Mouse (Mus musculus) stomach, embryonic 15.5 days (tissue): Measurements from ENCODE around the gene Tnni2. TPM values are rescaled to one million over a fixed set of nuclear protein-coding genes. Genes with fewer than 3 reads are reported as not detected.

Experiments used
- ATAC-seq: fragments of 200-750 bp; cut with Nextera tagmentation; 2 replicates; pipeline ENCODE4 v1.8.0; 2017; ENCODE audit warnings: low read depth, moderate number of reproducible peaks, moderate TSS enrichment; ENCODE audit not compliant: insufficient read depth, low FRiP score
- H3K27ac ChIP-seq: fragments of 300-500 bp; sonication (generic); 2 replicates; pipeline ENCODE4 v1.5.1; 2015; ENCODE audit warnings: mild to moderate bottlenecking, inconsistent platforms
- H3K27me3 ChIP-seq: fragments of 300-500 bp; sonication (generic); replicated peaks from 2 replicates; pipeline ENCODE4 v1.6.1; 2015; ENCODE audit warnings: inconsistent platforms
- H3K36me3 ChIP-seq: fragments of 300-500 bp; sonication (generic); 2 replicates; pipeline ENCODE4 v1.6.1; 2015; ENCODE audit warnings: inconsistent platforms
- H3K4me1 ChIP-seq: fragments of 300-500 bp; sonication (generic); 2 replicates; pipeline ENCODE4 v1.6.1; 2015; ENCODE audit warnings: inconsistent platforms
- H3K4me2 ChIP-seq: fragments of 300-500 bp; sonication (generic); 2 replicates; pipeline ENCODE4 v1.6.1; 2015; ENCODE audit warnings: mild to moderate bottlenecking, inconsistent platforms
- H3K4me3 ChIP-seq: fragments of 300-500 bp; sonication (generic); replicated peaks from 2 replicates; pipeline ENCODE4 v1.5.1; 2015; ENCODE audit warnings: inconsistent platforms
- H3K9ac ChIP-seq: fragments of 300-500 bp; sonication (generic); 2 replicates; pipeline ENCODE4 v1.6.1; 2015; ENCODE audit warnings: inconsistent platforms
- H3K9me3 ChIP-seq: fragments of 300-500 bp; sonication (generic); 2 replicates; pipeline ENCODE4 v1.6.1; 2016; ENCODE audit warnings: inconsistent platforms
- WGBS: fragments of 180-500 bp; shearing (Covaris S2); methylation state at CpG from one replicate; pipeline ENCODE4 v1.1.7; 2015; 5-methylcytosine and 5-hydroxymethylcytosine counted together
- polyA plus RNA-seq: library from polyadenylated mRNA; unstranded; fragments of >200 nt; fragmentation: Nextera tagmentation; extraction: Ambion mirVana; gene quantifications from 2 replicates; pipeline ENCODE4 v1.2.1, GENCODE M21; 2015

Tnni2 gene
- polyA plus RNA-seq, 1 experiment from 2014 or later, result 10.4 TPM

- H3K36me3 ChIP-seq, result no peaks in the 10 kb centered on the region
- no peaks in the 10 kb centered on the region for H3K9me3 ChIP-seq
- ATAC-seq, result no peak
- H3K27me3 ChIP-seq, result no peaks in the 10 kb centered on the region
- no peak overlapping the region for H3K9ac ChIP-seq
- H3K4me2 ChIP-seq, result no peak overlapping the region
- H3K4me1 ChIP-seq, result peaks cover 4% of the 10 kb centered on the region; the same call in 1 of the 2 replicates
- no peak overlapping the region for H3K4me3 ChIP-seq
- WGBS, result 65% methylated on average over 6 of the region's 6 CpGs
- no peak overlapping the region; the same call in 1 of the 2 replicates for H3K27ac ChIP-seq
Observed at GRCm38 (mm10) chr7:142449038-142449617, 7.5 kb downstream of the Tnni2 start.

DNA sequence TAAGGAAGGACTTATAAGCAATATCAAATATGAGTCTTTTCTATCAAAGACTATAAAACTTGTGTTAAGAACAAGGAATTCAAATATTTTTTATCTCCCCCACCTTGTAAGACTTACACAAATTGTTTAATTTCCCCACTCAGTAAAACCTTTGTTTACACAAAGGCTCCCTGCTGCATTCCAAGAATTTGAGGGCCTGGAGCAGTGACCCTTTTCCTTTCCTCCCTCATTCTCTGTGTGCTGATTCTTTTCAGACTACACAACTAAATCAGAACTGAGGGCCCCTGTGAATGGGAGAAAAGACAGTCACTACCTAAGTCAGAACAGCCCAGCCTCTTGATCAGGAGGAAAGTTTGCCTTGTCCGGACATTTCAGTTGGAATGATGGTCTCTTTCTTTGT, 13.1 kb downstream of the Tnni2 start:
- H3K27me3 ChIP-seq, result no peaks in the 10 kb centered on the region
- H3K4me1 ChIP-seq, result peaks cover 45% of the 10 kb centered on the region
- no peaks in the 10 kb centered on the region for H3K9me3 ChIP-seq
- H3K4me2 ChIP-seq, result no peak overlapping the region
- peak overlapping the region; percentile 96 for H3K27ac ChIP-seq
- 20% methylated on average over 1 of the region's 1 CpGs for WGBS
- H3K9ac ChIP-seq, result no peak overlapping the region
- no peak overlapping the region for H3K4me3 ChIP-seq
- ATAC-seq, result no peak
- no peaks in the 10 kb centered on the region for H3K36me3 ChIP-seq

GRCm38 (mm10) chr7:142455251-142455650, 13.6 kb downstream of the Tnni2 start:
- Histone ChIP-seq H3K27me3 (no peaks in the 10 kb centered on the region), H3K9ac (no peak overlapping the region), H3K36me3 (no peaks in the 10 kb centered on the region), H3K4me1 (peaks cover 45% of the 10 kb centered on the region), H3K4me3 (no peak overlapping the region), H3K4me2 (no peak overlapping the region), H3K27ac (peak overlapping the region; percentile 96), H3K9me3 (no peaks in the 10 kb centered on the region)
- no peak for ATAC-seq
- 38% methylated on average over 2 of the region's 2 CpGs for WGBS

DNA sequence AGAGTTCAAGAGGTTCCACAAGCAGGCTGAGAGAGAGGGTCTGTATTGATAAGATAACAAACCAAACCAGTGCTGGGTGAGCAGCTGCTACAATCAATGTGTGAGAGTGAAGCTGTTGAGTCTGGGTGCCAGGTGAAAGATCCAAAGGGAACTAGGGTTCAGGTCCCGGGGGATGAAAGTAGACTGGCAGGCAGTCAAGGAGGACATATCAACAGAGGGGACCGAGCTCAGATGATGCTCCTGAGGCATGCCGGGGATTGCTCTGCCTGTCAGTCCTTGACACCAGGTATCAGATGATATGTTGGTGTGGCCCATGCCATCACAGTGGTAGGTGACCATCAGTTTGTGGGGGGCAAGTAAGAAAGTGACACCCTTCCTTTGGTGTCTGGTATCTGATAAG, 15.2 kb downstream of the Tnni2 start:
- Histone ChIP-seq H3K4me2 (no peak overlapping the region), H3K9ac (no peak overlapping the region), H3K9me3 (no peaks in the 10 kb centered on the region), H3K27me3 (no peaks in the 10 kb centered on the region), H3K4me1 (peaks cover 45% of the 10 kb centered on the region), H3K36me3 (no peaks in the 10 kb centered on the region), H3K27ac (peak overlapping the region; percentile 96), H3K4me3 (no peak overlapping the region)
- WGBS, result 49% methylated on average over 3 of the region's 3 CpGs
- ATAC-seq, result no peak

DNA sequence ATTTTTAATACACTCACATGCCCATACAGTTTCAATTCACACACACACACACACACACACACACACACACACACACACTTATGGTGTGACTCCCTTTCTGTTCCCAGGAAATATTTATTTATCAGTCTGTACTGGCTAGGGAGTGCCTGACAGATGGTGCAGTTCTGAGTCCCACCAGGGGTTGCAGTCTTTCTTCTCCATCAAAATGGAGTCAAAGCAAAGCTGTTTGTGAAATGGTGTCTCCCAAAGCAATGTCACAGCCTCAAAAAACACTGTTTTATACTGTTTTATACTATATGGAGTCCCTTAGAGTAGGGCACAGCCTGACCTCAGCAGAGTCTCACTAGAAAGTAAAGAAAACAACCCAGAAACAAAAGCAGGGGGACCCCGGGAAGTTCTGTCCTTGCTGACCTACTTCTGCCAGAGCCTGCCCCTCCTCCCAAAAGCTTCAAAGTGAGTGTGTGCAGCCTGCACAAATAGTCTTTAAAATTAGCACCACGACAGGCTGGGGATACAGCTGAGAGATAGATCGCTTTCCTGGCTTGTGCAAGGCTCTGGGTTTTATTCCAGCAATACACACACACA, 15.7 kb downstream of the Tnni2 start:
- Histone ChIP-seq H3K4me1 (peaks cover 45% of the 10 kb centered on the region), H3K27me3 (no peaks in the 10 kb centered on the region), H3K36me3 (no peaks in the 10 kb centered on the region), H3K9me3 (no peaks in the 10 kb centered on the region), H3K9ac (no peak overlapping the region), H3K27ac (peak overlapping the region; percentile 96), H3K4me3 (no peak overlapping the region), H3K4me2 (no peak overlapping the region)
- WGBS, result 8% methylated on average over 3 of the region's 3 CpGs
- peak; percentile 37; the same call in 1 of the 2 replicates for ATAC-seq

- WGBS, result 17% methylated on average over 2 of the region's 2 CpGs
- H3K27ac ChIP-seq, result peak overlapping the region; percentile 96
- H3K4me3 ChIP-seq, result no peak overlapping the region
- H3K36me3 ChIP-seq, result no peaks in the 10 kb centered on the region
- no peaks in the 10 kb centered on the region for H3K9me3 ChIP-seq
- no peak overlapping the region for H3K4me2 ChIP-seq
- H3K4me1 ChIP-seq, result peaks cover 45% of the 10 kb centered on the region
- no peak overlapping the region for H3K9ac ChIP-seq
- no peaks in the 10 kb centered on the region for H3K27me3 ChIP-seq
- peak; percentile 71; the same call in 1 of the 2 replicates for ATAC-seq
Observed at GRCm38 (mm10) chr7:142458026-142458425, 16.4 kb downstream of the Tnni2 start.

DNA sequence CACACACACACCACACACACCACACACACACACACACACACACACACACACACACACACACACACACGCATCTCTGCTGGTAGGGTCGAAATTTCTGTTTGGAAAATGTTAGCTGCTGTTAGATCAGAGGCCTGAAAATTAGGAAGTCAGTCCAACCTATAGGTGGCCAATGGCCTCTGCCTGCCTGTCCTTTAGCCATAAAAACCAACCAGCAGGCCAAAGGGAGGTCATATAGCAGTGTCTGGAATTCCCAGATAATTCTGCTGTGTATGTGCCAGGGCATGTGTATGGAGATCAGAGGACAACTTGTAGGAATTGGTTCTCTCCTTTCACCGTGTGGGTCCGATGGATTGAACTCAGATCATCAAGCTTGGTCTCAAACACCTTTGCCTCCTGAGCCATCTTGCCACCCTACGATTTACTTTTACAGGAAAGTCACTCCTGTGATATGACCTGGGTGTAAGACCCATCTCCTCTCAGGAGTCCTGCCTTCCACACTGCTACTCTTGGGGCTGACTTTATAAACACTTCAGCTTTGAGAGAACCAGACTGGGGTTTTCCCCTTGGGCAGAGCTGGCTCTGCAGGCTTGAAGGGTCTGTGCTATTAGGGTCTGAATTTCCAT, 17.2 kb downstream of the Tnni2 start:
- Histone ChIP-seq H3K36me3 (no peaks in the 10 kb centered on the region), H3K27ac (peak overlapping the region; percentile 96), H3K4me1 (peaks cover 44% of the 10 kb centered on the region), H3K4me3 (no peak overlapping the region), H3K27me3 (no peaks in the 10 kb centered on the region), H3K9me3 (no peaks in the 10 kb centered on the region), H3K9ac (no peak overlapping the region), H3K4me2 (no peak overlapping the region)
- no peak for ATAC-seq
- 59% methylated on average over 5 of the region's 5 CpGs for WGBS

DNA sequence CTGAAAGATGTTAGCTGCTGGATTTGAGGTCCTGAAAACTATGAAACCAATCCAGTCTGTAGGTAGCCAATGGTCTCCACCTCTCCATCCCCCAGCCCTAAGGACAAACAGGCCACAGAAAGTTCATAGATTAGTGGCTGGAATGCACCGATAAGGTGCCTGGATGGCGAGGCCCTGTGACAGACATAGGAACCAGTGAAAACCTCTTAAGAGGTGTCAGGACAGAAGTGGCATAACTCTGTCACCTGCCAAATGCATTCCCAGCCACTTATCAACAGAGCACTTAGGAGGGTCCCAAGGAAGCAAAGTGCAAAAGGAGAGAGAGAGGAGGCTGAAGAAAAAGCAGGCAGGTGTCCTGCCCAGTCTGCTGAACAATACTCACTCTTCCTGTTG, 17.7 kb downstream of the Tnni2 start:
- no peak overlapping the region for H3K9ac ChIP-seq
- peaks cover 39% of the 10 kb centered on the region for H3K4me1 ChIP-seq
- 63% methylated on average over 2 of the region's 2 CpGs for WGBS

GRCm38 (mm10) chr7:142460636-142461077, 19.0 kb downstream of the Tnni2 start, which contains the start of gene Lsp1:
Gene Lsp1, plus strand, starts transcription at chr7:142460809.
- no peak within 1 kb of the TSS for H3K4me2 ChIP-seq
- no peaks in the 10 kb centered on the region for H3K9me3 ChIP-seq
- 85% methylated on average over 7 of the region's 7 CpGs for WGBS
- ATAC-seq, result no peak
- H3K9ac ChIP-seq, result no peak within 1 kb of the TSS
- H3K4me1 ChIP-seq, result peaks cover 28% of the 10 kb centered on the region
- peak within 1 kb of the TSS; percentile 96 for H3K27ac ChIP-seq
- no peaks in the 10 kb centered on the region for H3K36me3 ChIP-seq
- no peaks in the 10 kb centered on the region for H3K27me3 ChIP-seq
- H3K4me3 ChIP-seq, result no peak within 1 kb of the TSS

More for the DNA sequence above, 17.7 kb downstream of the Tnni2 start:
- no peak for ATAC-seq
- Histone ChIP-seq H3K27ac (peak overlapping the region; percentile 96), H3K36me3 (no peaks in the 10 kb centered on the region), H3K4me3 (no peak overlapping the region), H3K9me3 (no peaks in the 10 kb centered on the region), H3K4me2 (no peak overlapping the region), H3K27me3 (no peaks in the 10 kb centered on the region)

- H3K4me1 ChIP-seq, result peaks cover 24% of the 10 kb centered on the region; the same call in 1 of the 2 replicates
- WGBS, result 92% methylated on average over 2 of the region's 2 CpGs
- ATAC-seq, result no peak
Observed at GRCm38 (mm10) chr7:142461446-142461845, 19.8 kb downstream of the Tnni2 start.

GRCm38 (mm10) chr7:142462190-142462589, 20.6 kb downstream of the Tnni2 start:
- Histone ChIP-seq H3K4me1 (peaks cover 17% of the 10 kb centered on the region; the same call in 1 of the 2 replicates), H3K4me2 (no peak overlapping the region), H3K4me3 (no peak overlapping the region), H3K36me3 (no peaks in the 10 kb centered on the region), H3K27me3 (no peaks in the 10 kb centered on the region), H3K9me3 (no peaks in the 10 kb centered on the region), H3K9ac (no peak overlapping the region), H3K27ac (no peak overlapping the region)
- WGBS, result 69% methylated on average over 6 of the region's 6 CpGs
- no peak for ATAC-seq

More at GRCm38 (mm10) chr7:142461446-142461845, 19.8 kb downstream of the Tnni2 start:
- no peaks in the 10 kb centered on the region for H3K9me3 ChIP-seq
- H3K4me3 ChIP-seq, result no peak overlapping the region
- H3K36me3 ChIP-seq, result no peaks in the 10 kb centered on the region
- H3K4me2 ChIP-seq, result no peak overlapping the region
- H3K9ac ChIP-seq, result no peak overlapping the region
- no peaks in the 10 kb centered on the region for H3K27me3 ChIP-seq
- no peak overlapping the region for H3K27ac ChIP-seq

- Histone ChIP-seq H3K36me3 (no peaks in the 10 kb centered on the region), H3K27me3 (no peaks in the 10 kb centered on the region), H3K9ac (no peak overlapping the region), H3K4me1 (peaks cover 13% of the 10 kb centered on the region; the same call in 1 of the 2 replicates), H3K4me2 (no peak overlapping the region), H3K27ac (no peak overlapping the region), H3K4me3 (no peak overlapping the region), H3K9me3 (no peaks in the 10 kb centered on the region)
- no peak for ATAC-seq
- 69% methylated on average over 4 of the region's 4 CpGs for WGBS
Observed at GRCm38 (mm10) chr7:142462594-142463078, 21.0 kb downstream of the Tnni2 start.
